Mouse (Mus musculus) CH12.LX (cell line): ENCODE measurements around the gene Pigh.

Experiments
- CHD1 ChIP-seq: IDR thresholded peaks from 2 replicates; pipeline ENCODE4 v1.6.1; 2012; ENCODE audit warnings: low read depth, low read length, improper control_type of control experiment, inconsistent platforms
- CHD2 ChIP-seq: IDR thresholded peaks from 2 replicates; pipeline ENCODE4 v1.6.1; 2011; ENCODE audit warnings: low read length, improper control_type of control experiment
- CTCF ChIP-seq, 2 experiments: IDR thresholded peaks in 1 of 2; conservative IDR thresholded peaks in 1 of 2; 2 replicates each; pipeline ENCODE4 v1.5.1; 2011 to 2012; ENCODE audit warnings: low read depth in 2 of 2, low read length in 2 of 2, improper control_type of control experiment in 1 of 2, inconsistent platforms in 1 of 2, mild to moderate bottlenecking in 1 of 2, moderate library complexity in 1 of 2
- ELF1 ChIP-seq: IDR thresholded peaks from 2 replicates; pipeline ENCODE4 v1.6.1; 2014; ENCODE audit warnings: low read depth, mild to moderate bottlenecking, inconsistent platforms, low read length, improper control_type of control experiment
- EP300 ChIP-seq: IDR thresholded peaks from 2 replicates; pipeline ENCODE4 v1.6.1; 2011; ENCODE audit warnings: low read length, improper control_type of control experiment
- HCFC1 ChIP-seq: IDR thresholded peaks from 2 replicates; pipeline ENCODE4 v1.6.1; 2012; ENCODE audit warnings: low read depth, mild to moderate bottlenecking, inconsistent platforms, low read length, improper control_type of control experiment
- MAFK ChIP-seq: IDR thresholded peaks from 2 replicates; pipeline ENCODE4 v1.6.1; 2011; ENCODE audit warnings: low read length, improper control_type of control experiment; ENCODE audit not compliant: insufficient replicate concordance
- MAX ChIP-seq: IDR thresholded peaks from 2 replicates; pipeline ENCODE4 v1.6.1; 2011; ENCODE audit warnings: low read length, improper control_type of control experiment
- POLR2A ChIP-seq: IDR thresholded peaks from 2 replicates; pipeline ENCODE4 v1.6.1; 2011; ENCODE audit warnings: low read depth, mild to moderate bottlenecking, improper control_type of control experiment, low read length
- TCF12 ChIP-seq: IDR thresholded peaks from 2 replicates; pipeline ENCODE4 v1.6.1; 2014; ENCODE audit warnings: low read depth, mild to moderate bottlenecking, inconsistent platforms, low read length, improper control_type of control experiment
- USF2 ChIP-seq: conservative IDR thresholded peaks from 2 replicates; pipeline ENCODE4 v1.6.1; 2011; ENCODE audit warnings: low read depth, low read length, improper control_type of control experiment
- ZNF384 ChIP-seq: IDR thresholded peaks from 2 replicates; pipeline ENCODE4 v1.6.1; 2012; ENCODE audit warnings: low read depth, low read length, improper control_type of control experiment, inconsistent platforms

GRCm38 (mm10) chr12:79138999-79139398 lies 49.5 kb upstream of the Pigh start:
- TF ChIP-seq USF2 (no peak), ZNF384 (no peak), CTCF (conservative IDR thresholded peaks at IDR 0.05 in 1 of 2, IDR thresholded peaks at IDR 0.05 in 1 of 2; ENCODE audit: low read depth in 2 of 2, low read length in 2 of 2) (no peak), CHD2 (no peak), CHD1 (no peak), MAX (no peak), TCF12 (no peak), EP300 (no peak), ELF1 (no peak), POLR2A (no peak), MAFK (no peak), HCFC1 (no peak)
